Mouse (Mus musculus): ENCODE results near the gene Ccr4. TPM values are rescaled to one million over a fixed set of nuclear protein-coding genes. Genes with fewer than 3 reads are reported as not detected.
"Not testable (repeated sequence)": the region's sequence is repeated elsewhere in the genome, so short reads cannot be mapped to it uniquely, and the experiment has no call there.

The Ccr4 gene
- polyA plus RNA-seq, 1 experiment from 2014 or later, result not detected

DNA sequence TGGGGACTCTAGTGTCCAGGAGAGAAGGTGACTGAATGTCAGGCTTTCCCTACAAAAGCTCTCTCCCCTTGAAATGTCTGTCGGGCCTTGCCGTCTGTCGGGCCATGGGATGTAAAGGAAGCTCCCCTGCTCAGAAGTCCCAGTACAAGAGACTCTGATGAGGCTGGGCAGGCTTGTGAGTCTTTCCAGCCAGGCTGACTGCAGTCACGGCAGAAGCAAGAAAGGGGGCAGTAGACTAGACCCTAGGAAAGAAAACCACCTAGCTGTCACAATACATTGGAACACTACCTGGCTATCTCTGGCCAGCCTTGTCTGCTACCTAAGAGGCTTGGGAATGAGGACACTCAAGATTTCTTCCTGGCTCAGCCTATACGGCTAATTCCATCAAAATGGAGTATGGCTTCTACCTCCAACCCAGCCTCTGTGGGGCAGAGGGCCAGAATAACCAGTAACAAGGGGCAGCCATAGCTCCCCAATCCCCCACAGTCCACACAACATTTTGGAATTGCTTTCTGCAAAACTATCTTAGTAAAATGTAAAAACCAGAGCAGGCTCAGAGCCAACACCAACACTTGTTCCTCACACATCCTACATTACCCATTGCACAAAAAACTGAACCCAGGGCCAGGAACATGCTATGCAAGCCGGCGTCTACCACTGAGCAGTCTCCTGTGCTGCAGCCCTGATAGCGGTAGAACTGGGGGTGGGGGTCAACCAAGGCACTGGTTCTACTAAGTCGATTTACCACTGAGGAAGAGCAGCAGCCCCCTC is 30.2 kb upstream of the Ccr4 start:
- 0 out of 2 replicates have a peak, but pooled peaks cover 3% of the 10 kb centered on the region for H3K27me3 ChIP-seq
- H3K9ac ChIP-seq, result no peak overlapping the region
- H3K36me3 ChIP-seq (ENCODE audit: poor library complexity, severe bottlenecking), result no peaks in the 10 kb centered on the region
- H3K27ac ChIP-seq, result no peak overlapping the region
- H3K4me2 ChIP-seq, result no peak overlapping the region
- no peak for ATAC-seq
- H3K4me1 ChIP-seq, result 0 out of 2 replicates have a peak, but pooled peaks cover 6% of the 10 kb centered on the region
- H3K4me3 ChIP-seq, result no peak overlapping the region
- 82% methylated on average over 9 of the region's 9 CpGs for WGBS
- H3K9me3 ChIP-seq (replicated peaks), result no peaks in the 10 kb centered on the region

DNA sequence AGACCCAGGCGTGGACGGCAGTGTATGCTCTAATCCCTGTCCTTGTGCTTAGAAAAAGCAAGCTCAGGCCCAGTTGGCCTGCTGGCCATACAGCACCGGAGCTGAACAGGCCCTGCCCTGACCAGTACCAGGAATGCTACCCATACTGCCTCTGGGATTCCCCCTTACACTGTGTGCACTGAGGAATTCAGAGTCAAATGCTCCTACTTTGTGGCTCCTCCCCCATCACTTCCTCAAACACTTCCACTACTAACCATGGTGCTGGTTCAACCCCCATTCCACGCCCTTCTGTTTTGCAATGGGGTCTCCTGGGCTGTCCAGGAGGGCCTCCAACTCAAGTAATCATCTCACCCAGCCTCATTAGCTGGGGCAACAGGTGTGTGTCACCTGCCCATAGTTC is 29.1 kb upstream of the Ccr4 start:
- Histone ChIP-seq H3K27ac (no peak overlapping the region), H3K4me2 (no peak overlapping the region), H3K4me1 (0 out of 2 replicates have a peak, but pooled peaks cover 6% of the 10 kb centered on the region), H3K9me3 (replicated peaks) (no peaks in the 10 kb centered on the region), H3K4me3 (no peak overlapping the region), H3K9ac (no peak overlapping the region), H3K27me3 (0 out of 2 replicates have a peak, but pooled peaks cover 3% of the 10 kb centered on the region), H3K36me3 (ENCODE audit: poor library complexity, severe bottlenecking) (no peaks in the 10 kb centered on the region)
- WGBS, result 74% methylated on average over 4 of the region's 4 CpGs
- no peak for ATAC-seq

GRCm38 (mm10) chr9:114531276-114531675 is 26.6 kb upstream of the Ccr4 start:
- 21% methylated on average over 11 of the region's 11 CpGs for WGBS

GRCm38 (mm10) chr9:114528680-114529048 is 23.9 kb upstream of the Ccr4 start:
- WGBS, result 43% methylated on average over 9 of the region's 9 CpGs
- H3K27ac ChIP-seq, result no peak overlapping the region
- H3K4me1 ChIP-seq, result peaks cover 33% of the 10 kb centered on the region
- H3K4me2 ChIP-seq, result no peak overlapping the region
- no peak for ATAC-seq
- H3K9me3 ChIP-seq (replicated peaks), result no peaks in the 10 kb centered on the region
- H3K36me3 ChIP-seq (ENCODE audit: poor library complexity, severe bottlenecking), result no peaks in the 10 kb centered on the region
- 0 out of 2 replicates have a peak, but pooled peaks cover 3% of the 10 kb centered on the region for H3K27me3 ChIP-seq
- H3K9ac ChIP-seq, result no peak overlapping the region
- H3K4me3 ChIP-seq, result no peak overlapping the region

More at GRCm38 (mm10) chr9:114531276-114531675, 26.6 kb upstream of the Ccr4 start:
- no peak for ATAC-seq
- 0 out of 2 replicates have a peak, but pooled peaks cover 3% of the 10 kb centered on the region for H3K27me3 ChIP-seq
- H3K4me3 ChIP-seq, result no peak overlapping the region
- H3K27ac ChIP-seq, result no peak overlapping the region
- H3K4me1 ChIP-seq, result peaks cover 25% of the 10 kb centered on the region
- no peaks in the 10 kb centered on the region for H3K36me3 ChIP-seq (ENCODE audit: poor library complexity, severe bottlenecking)
- H3K9ac ChIP-seq, result no peak overlapping the region
- H3K4me2 ChIP-seq, result no peak overlapping the region
- no peaks in the 10 kb centered on the region for H3K9me3 ChIP-seq (replicated peaks)

- Histone ChIP-seq H3K27me3 (0 out of 2 replicates have a peak, but pooled peaks cover 3% of the 10 kb centered on the region), H3K36me3 (ENCODE audit: poor library complexity, severe bottlenecking) (no peaks in the 10 kb centered on the region), H3K27ac (no peak overlapping the region), H3K4me3 (no peak overlapping the region), H3K9me3 (replicated peaks) (no peaks in the 10 kb centered on the region), H3K4me1 (peaks cover 33% of the 10 kb centered on the region), H3K9ac (no peak overlapping the region), H3K4me2 (peak overlapping the region; percentile 30)
- peak; percentile 56 for ATAC-seq
- WGBS, result 11% methylated on average over 17 of the region's 17 CpGs
Measured at GRCm38 (mm10) chr9:114527992-114528679, 23.4 kb upstream of the Ccr4 start.

- Histone ChIP-seq H3K9ac (no peak overlapping the region), H3K27me3 (0 out of 2 replicates have a peak, but pooled peaks cover 3% of the 10 kb centered on the region), H3K36me3 (ENCODE audit: poor library complexity, severe bottlenecking) (no peaks in the 10 kb centered on the region), H3K4me2 (peak overlapping the region; percentile 46), H3K4me1 (peaks cover 33% of the 10 kb centered on the region), H3K4me3 (no peak overlapping the region; the same call in 1 of the 2 replicates), H3K27ac (no peak overlapping the region), H3K9me3 (replicated peaks) (no peaks in the 10 kb centered on the region)
- ATAC-seq, result peak; percentile 28; the same call in 1 of the 2 replicates
- 4% methylated on average over 16 of the region's 16 CpGs for WGBS
Measured at GRCm38 (mm10) chr9:114527085-114527484, 22.4 kb upstream of the Ccr4 start.

DNA sequence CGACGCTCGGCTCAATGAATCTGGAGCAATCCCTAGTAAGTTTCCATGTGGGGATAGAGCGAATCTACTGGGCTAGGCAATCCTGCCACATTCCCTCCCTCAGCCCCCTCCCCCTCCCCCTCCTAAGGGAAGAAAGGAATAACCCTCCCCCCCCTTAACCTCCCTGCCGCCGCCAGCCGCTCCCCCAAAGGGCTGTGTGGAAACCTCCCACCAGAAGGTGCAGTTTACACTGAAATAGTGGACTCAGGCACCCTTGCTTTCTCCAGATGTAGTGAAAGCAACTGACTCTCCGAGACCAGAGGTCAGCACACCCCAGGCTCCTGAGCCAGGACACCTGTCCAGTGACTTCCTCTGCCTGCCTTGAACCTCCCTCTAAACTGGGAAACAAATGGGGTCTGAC is 21.9 kb upstream of the Ccr4 start:
- H3K4me2 ChIP-seq, result peak overlapping the region; percentile 46
- ATAC-seq, result no peak; the same call in 1 of the 2 replicates
- H3K27ac ChIP-seq, result no peak overlapping the region
- H3K27me3 ChIP-seq, result 0 out of 2 replicates have a peak, but pooled peaks cover 3% of the 10 kb centered on the region
- H3K4me1 ChIP-seq, result peaks cover 33% of the 10 kb centered on the region
- no peak overlapping the region; the same call in 1 of the 2 replicates for H3K4me3 ChIP-seq
- H3K9me3 ChIP-seq (replicated peaks), result no peaks in the 10 kb centered on the region
- WGBS, result 9% methylated on average over 8 of the region's 8 CpGs
- no peak overlapping the region for H3K9ac ChIP-seq
- no peaks in the 10 kb centered on the region for H3K36me3 ChIP-seq (ENCODE audit: poor library complexity, severe bottlenecking)

GRCm38 (mm10) chr9:114525891-114526290 is 21.2 kb upstream of the Ccr4 start:
- Histone ChIP-seq H3K4me3 (no peak overlapping the region), H3K9ac (no peak overlapping the region), H3K4me2 (0 out of 2 replicates have a peak overlapping the region, but pooled peaks have one; percentile 7), H3K27me3 (no peaks in the 10 kb centered on the region), H3K9me3 (replicated peaks) (no peaks in the 10 kb centered on the region), H3K4me1 (peaks cover 28% of the 10 kb centered on the region), H3K27ac (no peak overlapping the region), H3K36me3 (ENCODE audit: poor library complexity, severe bottlenecking) (no peaks in the 10 kb centered on the region)
- 6% methylated on average over 8 of the region's 8 CpGs for WGBS
- no peak for ATAC-seq

- WGBS, result 88% methylated on average over 15 of the region's 15 CpGs
- Histone ChIP-seq H3K36me3 (ENCODE audit: poor library complexity, severe bottlenecking) (no peaks in the 10 kb centered on the region), H3K4me2 (no peak overlapping the region), H3K9ac (no peak overlapping the region), H3K27ac (no peak overlapping the region), H3K4me1 (peaks cover 28% of the 10 kb centered on the region), H3K9me3 (replicated peaks) (no peaks in the 10 kb centered on the region), H3K4me3 (no peak overlapping the region), H3K27me3 (no peaks in the 10 kb centered on the region)
- no peak for ATAC-seq
Measured at GRCm38 (mm10) chr9:114525073-114525633, 20.4 kb upstream of the Ccr4 start.

DNA sequence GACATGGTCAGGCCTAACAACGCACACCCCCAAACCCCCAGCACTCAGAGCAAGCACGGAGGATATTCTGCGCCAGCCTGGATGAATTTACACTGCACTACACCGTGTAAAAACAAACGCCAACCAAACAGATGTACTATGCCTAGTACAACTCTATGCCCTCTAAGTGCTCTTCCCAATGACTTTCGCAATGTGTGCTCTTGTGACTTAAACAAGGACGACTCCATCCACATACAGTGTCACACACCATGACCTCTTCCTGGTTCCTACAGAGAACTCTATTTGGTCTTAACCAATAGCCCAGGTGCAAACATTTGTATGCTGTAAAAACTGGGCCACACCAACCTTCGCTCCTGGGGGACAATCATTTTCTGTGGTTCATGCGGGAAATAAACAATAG is 17.8 kb upstream of the Ccr4 start:
- WGBS, result 92% methylated on average over 9 of the region's 9 CpGs
- H3K9ac ChIP-seq, result no peak overlapping the region
- H3K4me2 ChIP-seq, result no peak overlapping the region
- peaks cover 18% of the 10 kb centered on the region for H3K4me1 ChIP-seq
- no peaks in the 10 kb centered on the region for H3K36me3 ChIP-seq (ENCODE audit: poor library complexity, severe bottlenecking)
- no peaks in the 10 kb centered on the region for H3K27me3 ChIP-seq
- H3K4me3 ChIP-seq, result no peak overlapping the region
- H3K9me3 ChIP-seq (replicated peaks), result no peaks in the 10 kb centered on the region
- ATAC-seq, result no peak
- no peak overlapping the region for H3K27ac ChIP-seq

DNA sequence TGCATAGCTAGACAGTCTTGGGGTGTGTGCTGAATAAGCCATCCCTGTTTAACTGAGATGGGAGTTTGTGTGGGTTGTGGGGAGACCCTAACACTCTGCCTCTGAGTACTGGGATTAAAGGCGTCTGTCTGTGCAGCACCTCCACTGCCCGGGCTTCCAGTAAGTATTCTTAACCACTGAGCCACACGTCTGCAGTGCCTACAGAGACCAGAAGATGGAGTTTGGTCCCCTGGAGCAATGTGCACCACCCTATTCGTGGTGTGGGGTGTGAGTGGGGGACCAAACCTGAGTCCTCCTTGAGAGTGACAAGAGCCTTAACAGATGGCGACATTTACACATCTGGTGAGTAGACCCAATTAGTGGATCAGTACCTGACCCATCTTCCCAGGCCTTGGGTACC is 17.3 kb upstream of the Ccr4 start:
- WGBS, result 57% methylated on average over 5 of the region's 5 CpGs
- H3K9me3 ChIP-seq (replicated peaks), result no peaks in the 10 kb centered on the region

DNA sequence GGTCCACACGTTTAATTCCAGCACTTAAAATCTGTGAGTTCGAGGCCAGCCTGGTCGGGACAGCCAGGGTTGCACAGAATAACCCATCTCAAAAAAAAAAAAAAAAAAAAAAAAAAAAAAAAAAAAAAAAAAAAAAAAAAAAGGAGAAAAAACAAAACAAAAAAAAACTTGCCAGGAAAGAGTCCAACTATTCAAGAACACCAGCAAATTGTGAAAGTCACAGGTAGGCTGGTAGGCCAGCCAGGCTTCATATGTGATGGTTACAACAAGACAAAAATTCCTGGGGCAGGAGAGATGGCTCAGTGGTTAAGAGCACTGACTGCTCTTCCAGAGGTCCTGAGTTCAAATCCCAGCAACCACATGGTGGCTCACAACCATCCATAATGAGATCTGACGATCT is 15.8 kb upstream of the Ccr4 start:
- H3K36me3 ChIP-seq (ENCODE audit: poor library complexity, severe bottlenecking); H3K4me3 ChIP-seq; H3K4me2 ChIP-seq; H3K9me3 ChIP-seq (replicated peaks); ATAC-seq; H3K27me3 ChIP-seq; H3K27ac ChIP-seq; H3K4me1 ChIP-seq; H3K9ac ChIP-seq: not testable (repeated sequence)
- WGBS, result 70% methylated on average over 4 of the region's 4 CpGs

More for the DNA sequence above, 17.3 kb upstream of the Ccr4 start:
- no peaks in the 10 kb centered on the region for H3K27me3 ChIP-seq
- H3K4me2 ChIP-seq, result no peak overlapping the region
- H3K4me3 ChIP-seq, result no peak overlapping the region
- no peak for ATAC-seq
- peaks cover 15% of the 10 kb centered on the region for H3K4me1 ChIP-seq
- H3K9ac ChIP-seq, result no peak overlapping the region
- no peak overlapping the region for H3K27ac ChIP-seq
- H3K36me3 ChIP-seq (ENCODE audit: poor library complexity, severe bottlenecking), result no peaks in the 10 kb centered on the region

Data from forebrain, embryonic 13.5 days (tissue).